Mouse (Mus musculus) MEL (cell line): ENCODE results near the gene Adgre5. TPM values are rescaled to one million over a fixed set of nuclear protein-coding genes. Genes with fewer than 3 reads are reported as not detected.

ENCODE experiments used
- DNase-seq: peaks from one replicate; pipeline ENCODE4 v3.0.0; 2011; ENCODE audit warnings: low read depth, low spot score
- H3K27ac ChIP-seq: 2 replicates; pipeline ENCODE4 v1.5.1; 2012; ENCODE audit warnings: low read depth, mild to moderate bottlenecking, control low read depth, low read length, moderate library complexity; ENCODE audit not compliant: control insufficient read depth
- H3K27me3 ChIP-seq, 2 experiments: fragments of 150-350 bp in 1 of 2; sonication (generic) in 1 of 2; 2 replicates each; pipeline ENCODE4 v1.6.1; 2012; ENCODE audit warnings: low read length in 2 of 2, mild to moderate bottlenecking in 2 of 2, improper control_type of control experiment in 1 of 2, moderate library complexity in 1 of 2; ENCODE audit not compliant: insufficient read depth in 2 of 2, control insufficient read depth in 1 of 2
- H3K36me3 ChIP-seq, 2 experiments: 2 replicates each; pipeline ENCODE4 v1.6.1; 2012 to 2014; ENCODE audit warnings: low read length in 2 of 2, improper control_type of control experiment in 1 of 2, inconsistent platforms in 1 of 2, mild to moderate bottlenecking in 1 of 2; ENCODE audit not compliant: insufficient read depth in 2 of 2, control insufficient read depth in 1 of 2
- H3K4me1 ChIP-seq, 2 experiments: fragments of 150-350 bp in 1 of 2; sonication (generic) in 1 of 2; 2 replicates each; pipeline ENCODE4 v1.6.1; 2012; ENCODE audit warnings: low read length in 2 of 2, improper control_type of control experiment in 1 of 2, mild to moderate bottlenecking in 1 of 2; ENCODE audit not compliant: insufficient read depth in 2 of 2, control insufficient read depth in 1 of 2
- H3K4me3 ChIP-seq, 2 experiments: fragments of 150-350 bp in 1 of 2; sonication (generic) in 1 of 2; 2 replicates each; pipeline ENCODE4 v1.5.1; 2012; ENCODE audit warnings: low read depth in 2 of 2, low read length in 2 of 2, mild to moderate bottlenecking in 2 of 2, moderate library complexity in 2 of 2, control low read depth in 1 of 2, improper control_type of control experiment in 1 of 2; ENCODE audit not compliant: control insufficient read depth in 1 of 2, insufficient read depth in 1 of 2
- H3K79me2 ChIP-seq: 2 replicates; pipeline ENCODE4 v1.6.1; 2012; ENCODE audit warnings: mild to moderate bottlenecking, low read length, moderate library complexity; ENCODE audit not compliant: control insufficient read depth, poor library complexity, insufficient read depth
- H3K9ac ChIP-seq: 2 replicates; pipeline ENCODE4 v1.6.1; 2012; ENCODE audit warnings: low read depth, mild to moderate bottlenecking, control low read depth, low read length, moderate library complexity; ENCODE audit not compliant: control insufficient read depth, poor library complexity, severe bottlenecking
- H3K9me3 ChIP-seq: fragments of 150-350 bp; sonication (generic); replicated peaks from 2 replicates; pipeline ENCODE4 v1.6.1; 2012; ENCODE audit warnings: mild to moderate bottlenecking, low read length, improper control_type of control experiment, moderate library complexity; ENCODE audit not compliant: insufficient read depth
- CHD1 ChIP-seq: IDR thresholded peaks from 2 replicates; pipeline ENCODE4 v1.6.1; 2012; ENCODE audit warnings: low read depth, mild to moderate bottlenecking, inconsistent platforms, low read length, improper control_type of control experiment
- CTCF ChIP-seq, 3 experiments: IDR thresholded peaks in 2 of 3; conservative IDR thresholded peaks in 1 of 3; 2 replicates each; pipeline ENCODE4 v1.5.1; 2011 to 2012; ENCODE audit warnings: low read length in 3 of 3, low read depth in 2 of 3, mild to moderate bottlenecking in 2 of 3, improper control_type of control experiment in 1 of 3, inconsistent platforms in 1 of 3, mixed read lengths in 1 of 3, moderate library complexity in 1 of 3; ENCODE audit not compliant: control insufficient read depth in 1 of 3, insufficient read depth in 1 of 3, poor library complexity in 1 of 3, severe bottlenecking in 1 of 3
- ELF1 ChIP-seq: IDR thresholded peaks from 2 replicates; pipeline ENCODE4 v1.6.1; 2014; ENCODE audit warnings: low read depth, mild to moderate bottlenecking, inconsistent platforms, low read length, improper control_type of control experiment, moderate library complexity
- GATA1 ChIP-seq: IDR thresholded peaks from 2 replicates; pipeline ENCODE4 v1.6.1; 2011; ENCODE audit warnings: low read depth, low read length, improper control_type of control experiment
- MAX ChIP-seq: IDR thresholded peaks from 2 replicates; pipeline ENCODE4 v1.6.1; 2011; ENCODE audit warnings: low read length, improper control_type of control experiment
- MAZ ChIP-seq: IDR thresholded peaks from 2 replicates; pipeline ENCODE4 v1.6.1; 2012; ENCODE audit warnings: low read depth, mild to moderate bottlenecking, inconsistent platforms, low read length, improper control_type of control experiment
- MXI1 ChIP-seq: IDR thresholded peaks from 2 replicates; pipeline ENCODE4 v1.6.1; 2011; ENCODE audit warnings: mild to moderate bottlenecking, low read depth, low read length, improper control_type of control experiment
- NRF1 ChIP-seq: IDR thresholded peaks from 2 replicates; pipeline ENCODE4 v1.6.1; 2014; ENCODE audit warnings: low read depth, mild to moderate bottlenecking, inconsistent platforms, low read length, improper control_type of control experiment, moderate library complexity; ENCODE audit not compliant: poor library complexity, insufficient read depth, severe bottlenecking
- POLR2A ChIP-seq, 2 experiments: IDR thresholded peaks; 2 replicates each; pipeline ENCODE4 v1.6.1; 2011 to 2012; ENCODE audit warnings: low read length in 2 of 2, mild to moderate bottlenecking in 2 of 2, control low read depth in 1 of 2, improper control_type of control experiment in 1 of 2, low read depth in 1 of 2, moderate library complexity in 1 of 2; ENCODE audit not compliant: control insufficient read depth in 1 of 2, insufficient read depth in 1 of 2, poor library complexity in 1 of 2
- RAD21 ChIP-seq: IDR thresholded peaks from 2 replicates; pipeline ENCODE4 v1.6.1; 2011; ENCODE audit warnings: mild to moderate bottlenecking, low read depth, low read length, improper control_type of control experiment
- RCOR1 ChIP-seq: IDR thresholded peaks from 2 replicates; pipeline ENCODE4 v1.6.1; 2012; ENCODE audit warnings: low read depth, mild to moderate bottlenecking, inconsistent platforms, low read length, improper control_type of control experiment
- SMC3 ChIP-seq: IDR thresholded peaks from 2 replicates; pipeline ENCODE4 v1.6.1; 2011; ENCODE audit warnings: low read depth, low read length, improper control_type of control experiment
- TAL1 ChIP-seq: IDR thresholded peaks from 2 replicates; pipeline ENCODE4 v1.6.1; 2012; ENCODE audit warnings: mild to moderate bottlenecking, inconsistent platforms, low read length, moderate library complexity, mixed read lengths
- TBP ChIP-seq: IDR thresholded peaks from 2 replicates; pipeline ENCODE4 v1.8.0; 2011; ENCODE audit warnings: low read depth, low read length, improper control_type of control experiment
- USF1 ChIP-seq: IDR thresholded peaks from 2 replicates; pipeline ENCODE4 v1.6.1; 2014; ENCODE audit warnings: low read depth, mild to moderate bottlenecking, inconsistent platforms, low read length, improper control_type of control experiment, moderate library complexity
- USF2 ChIP-seq, 2 experiments: IDR thresholded peaks; 2 replicates each; pipeline ENCODE4 v1.6.1; 2011 to 2012; ENCODE audit warnings: improper control_type of control experiment in 2 of 2, low read length in 2 of 2, borderline replicate concordance in 1 of 2, inconsistent platforms in 1 of 2, low read depth in 1 of 2, mild to moderate bottlenecking in 1 of 2; ENCODE audit not compliant: insufficient read depth in 1 of 2
- ZNF384 ChIP-seq: IDR thresholded peaks from 2 replicates; pipeline ENCODE4 v1.6.1; 2012; ENCODE audit warnings: low read depth, mild to moderate bottlenecking, inconsistent platforms, low read length, improper control_type of control experiment
- polyA plus RNA-seq, 2 experiments: library from polyadenylated mRNA; stranded (reverse) in 1 of 2; unstranded in 1 of 2; fragments of >175 nt in 1 of 2; fragments of >200 nt in 1 of 2; gene quantifications; 2 replicates each; pipeline versions ENCODE4 v1.2.1 to v1.2.4; 2012; ENCODE audit warnings: low replicate concordance in 2 of 2, low read depth in 1 of 2; ENCODE audit not compliant: insufficient read length in 2 of 2, insufficient read depth in 1 of 2, missing spikeins in 1 of 2
- total RNA-seq: library from RNA; depleted of rRNA; stranded (reverse); fragments of 300-350 nt; gene quantifications from 2 replicates; pipeline ENCODE4 v1.2.3, GENCODE M21; 2012

The Adgre5 gene
- total and polyA plus RNA-seq, 3 experiments: 18.5 to 21.4 TPM; not detected in 1

DNA sequence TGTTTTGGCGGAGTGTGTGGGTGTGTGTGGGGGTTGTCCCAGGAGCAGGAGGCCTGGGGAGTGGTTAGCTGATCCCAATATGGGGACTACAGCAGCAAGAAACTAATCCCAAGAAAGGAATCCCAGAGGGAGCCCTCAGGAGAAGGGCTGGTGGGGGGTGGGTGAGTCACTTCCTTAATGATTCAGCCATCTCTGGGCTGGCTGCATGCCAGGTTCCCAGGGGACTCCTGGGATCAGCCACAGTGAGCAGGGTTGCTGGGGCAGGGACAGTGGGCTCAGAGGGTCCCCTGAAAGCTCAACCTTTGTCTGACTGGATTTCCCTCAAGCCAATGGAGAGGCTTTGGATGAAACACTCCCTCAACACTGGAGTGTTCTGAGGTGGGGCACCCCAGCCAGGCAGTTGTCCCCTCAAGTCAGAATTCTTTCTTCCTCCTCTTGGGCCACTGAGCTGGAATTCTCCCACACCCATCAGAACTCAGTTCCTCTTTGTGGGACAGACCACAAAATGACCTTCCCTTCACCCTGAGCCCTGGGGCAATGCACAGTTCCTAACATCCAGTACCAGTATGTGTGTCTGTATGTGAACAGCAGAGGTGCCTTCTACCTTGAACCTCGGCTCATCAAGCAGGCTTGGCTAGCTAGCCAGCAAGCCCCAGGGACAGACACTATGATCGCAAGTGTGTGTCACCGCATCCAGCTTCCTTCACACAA is 3.1 kb downstream of the Adgre5 start:
- no peak overlapping the region for H3K9ac ChIP-seq
- no peaks in the 10 kb centered on the region for H3K27me3 ChIP-seq
- DNase-seq: peak; percentile 52
- no peak overlapping the region for H3K27ac ChIP-seq
- TF ChIP-seq SMC3 (no peak), RAD21 (no peak), MAX (no peak), TBP (no peak), ZNF384 (no peak)
- TF ChIP-seq, all 39 proteins: peak for 0
- H3K9me3 ChIP-seq: no peaks in the 10 kb centered on the region
- H3K4me1 ChIP-seq: peaks cover 17 to 44% of the 10 kb centered on the region in 2 experiments
- H3K79me2 ChIP-seq: peaks cover 3% of the 10 kb centered on the region; the same call in 1 of the 2 replicates
- peaks cover 1 to 27% of the 10 kb centered on the region in 2 experiments; a peak in 3 of 4 replicates for H3K36me3 ChIP-seq
- no peak overlapping the region for H3K4me3 ChIP-seq

- H3K27ac ChIP-seq: no peak overlapping the region
Observed at GRCm38 (mm10) chr8:83737346-83737745, 3.8 kb downstream of the Adgre5 start.

GRCm38 (mm10) chr8:83736681-83737080 is 4.4 kb downstream of the Adgre5 start:
- Histone ChIP-seq H3K79me2 (peaks cover 3% of the 10 kb centered on the region; the same call in 1 of the 2 replicates), H3K9ac (no peak overlapping the region), H3K27me3 (no peaks in the 10 kb centered on the region), H3K36me3 (peaks cover 1 to 21% of the 10 kb centered on the region in 2 experiments; a peak in 3 of 4 replicates), H3K4me1 (peaks cover 12 to 31% of the 10 kb centered on the region in 2 experiments), H3K27ac (no peak overlapping the region), H3K4me3 (no peak overlapping the region)
- no peak for DNase-seq
- TF ChIP-seq RCOR1 (no peak), MXI1 (no peak), CTCF (IDR thresholded peaks at IDR 0.05 in 2 of 3, conservative IDR thresholded peaks at IDR 0.05 in 1 of 3; ENCODE audit: control insufficient read depth in 1 of 3, insufficient read depth in 1 of 3, low read depth in 2 of 3, low read length in 3 of 3, poor library complexity in 1 of 3, severe bottlenecking in 1 of 3) (no peak), CHD1 (no peak), USF2 (IDR thresholded peaks at IDR 0.05; ENCODE audit: borderline replicate concordance in 1 of 2, insufficient read depth in 1 of 2, low read depth in 1 of 2, low read length in 2 of 2) (no peak), NRF1 (no peak), ELF1 (no peak), TAL1 (no peak), MAZ (no peak), POLR2A (IDR thresholded peaks at IDR 0.05; ENCODE audit: control insufficient read depth in 1 of 2, insufficient read depth in 1 of 2, low read depth in 1 of 2, low read length in 2 of 2, poor library complexity in 1 of 2) (no peak), GATA1 (no peak), USF1 (no peak)
- TF ChIP-seq, all 39 proteins: peak for 0
- H3K9me3 ChIP-seq: no peaks in the 10 kb centered on the region

More at GRCm38 (mm10) chr8:83737346-83737745, 3.8 kb downstream of the Adgre5 start:
- no peak for DNase-seq
- H3K36me3 ChIP-seq: peaks cover 1 to 23% of the 10 kb centered on the region in 2 experiments; a peak in 3 of 4 replicates
- H3K9me3 ChIP-seq: no peaks in the 10 kb centered on the region
- H3K27me3 ChIP-seq: no peaks in the 10 kb centered on the region
- peaks cover 3% of the 10 kb centered on the region; the same call in 1 of the 2 replicates for H3K79me2 ChIP-seq
- peaks cover 12 to 38% of the 10 kb centered on the region in 2 experiments for H3K4me1 ChIP-seq
- no peak overlapping the region for H3K9ac ChIP-seq
- H3K4me3 ChIP-seq: no peak overlapping the region
- no peak for TF ChIP-seq ELF1
- no peak for TF ChIP-seq GATA1
- TF ChIP-seq CTCF (IDR thresholded peaks at IDR 0.05 in 2 of 3, conservative IDR thresholded peaks at IDR 0.05 in 1 of 3; ENCODE audit: control insufficient read depth in 1 of 3, insufficient read depth in 1 of 3, low read depth in 2 of 3, low read length in 3 of 3, poor library complexity in 1 of 3, severe bottlenecking in 1 of 3): peak; percentile 32 to 44 (median 34)
- no peak for TF ChIP-seq ZNF384
- no peak for TF ChIP-seq TAL1
